Mouse (Mus musculus): Measurements from ENCODE around the gene C1qa. TPM values are rescaled to one million over a fixed set of nuclear protein-coding genes. Genes with fewer than 3 reads are reported as not detected.

C1qa gene
- polyA plus RNA-seq, 1 experiment from 2014 or later = 34.2 TPM

DNA sequence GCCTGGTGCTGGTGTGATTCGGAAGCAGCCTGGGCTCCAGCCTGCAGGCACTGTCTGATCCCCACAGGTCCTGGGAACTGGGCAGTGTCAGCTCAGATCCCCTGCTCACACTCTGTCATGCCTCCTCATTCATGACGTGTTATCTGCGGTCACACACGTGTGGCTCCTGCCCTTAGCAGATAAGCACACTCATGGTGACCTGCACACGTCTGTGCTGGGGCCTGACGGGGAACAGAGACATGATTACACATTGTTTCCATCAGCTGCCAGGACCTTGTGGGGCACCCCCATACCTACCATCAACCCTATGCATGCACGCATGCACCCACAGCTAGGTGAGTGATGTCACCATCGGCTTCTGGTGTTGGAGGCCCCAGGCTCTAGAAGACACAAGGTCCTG is 31.9 kb upstream of the C1qa start:
- 86% methylated on average over 8 of the region's 8 CpGs for WGBS
- ATAC-seq (replicated peaks; ENCODE audit: low FRiP score, low TSS enrichment, low read depth) = no peak

DNA sequence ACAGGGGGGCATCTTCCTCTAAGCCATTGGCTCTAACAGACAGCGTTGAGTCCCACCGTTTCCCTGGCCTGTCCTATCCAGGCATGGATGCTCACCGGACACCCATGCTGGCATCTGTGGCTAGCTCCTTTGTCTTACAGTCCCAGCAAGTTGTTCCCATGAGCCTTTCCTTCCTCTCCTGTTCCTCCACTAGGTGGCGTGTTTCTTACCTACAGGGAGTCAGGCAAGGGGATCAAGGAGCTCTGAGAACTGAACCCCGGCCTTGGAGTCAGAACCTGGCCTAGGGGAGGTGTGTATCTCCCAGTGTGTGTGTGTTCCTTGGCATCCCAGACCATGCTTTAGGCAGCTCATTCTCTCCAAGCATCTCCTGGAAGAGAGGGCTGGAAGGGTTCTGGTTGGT is 30.3 kb upstream of the C1qa start:
- H3K4me2 ChIP-seq (ENCODE audit: low read length) = no peak overlapping the region
- H3K9me3 ChIP-seq (ENCODE audit: control insufficient read depth, low read length) = no peaks in the 10 kb centered on the region
- H3K4me3 ChIP-seq (ENCODE audit: low read depth, low read length) = no peak overlapping the region
- 10% methylated on average over 5 of the region's 5 CpGs for WGBS
- no peaks in the 10 kb centered on the region for H3K36me3 ChIP-seq (ENCODE audit: control insufficient read depth, insufficient read depth, low read length)
- ATAC-seq (replicated peaks; ENCODE audit: low FRiP score, low TSS enrichment, low read depth) (no peak), DNase-seq (ENCODE audit: low spot score) (no peak)
- peaks cover 8% of the 10 kb centered on the region; the same call in 1 of the 2 replicates for H3K27me3 ChIP-seq (replicated peaks; ENCODE audit: control insufficient read depth, insufficient read depth, low read length)
- no peak overlapping the region for H3K27ac ChIP-seq (ENCODE audit: low read depth)
- no peaks in the 10 kb centered on the region for H3K4me1 ChIP-seq (replicated peaks; ENCODE audit: control insufficient read depth, insufficient read depth, low read length)
- no peak overlapping the region for H3K9ac ChIP-seq (ENCODE audit: low read length)

More for the DNA sequence above, 31.9 kb upstream of the C1qa start:
- H3K27ac ChIP-seq (ENCODE audit: low read depth) = no peak overlapping the region
- H3K9ac ChIP-seq (ENCODE audit: low read length) = no peak overlapping the region
- no peaks in the 10 kb centered on the region for H3K36me3 ChIP-seq (ENCODE audit: control insufficient read depth, insufficient read depth, low read length)
- no peaks in the 10 kb centered on the region for H3K4me1 ChIP-seq (replicated peaks; ENCODE audit: control insufficient read depth, insufficient read depth, low read length)
- peaks cover 8% of the 10 kb centered on the region; the same call in 1 of the 2 replicates for H3K27me3 ChIP-seq (replicated peaks; ENCODE audit: control insufficient read depth, insufficient read depth, low read length)
- H3K4me2 ChIP-seq (ENCODE audit: low read length) = no peak overlapping the region
- DNase-seq (ENCODE audit: low spot score) = no peak
- H3K9me3 ChIP-seq (ENCODE audit: control insufficient read depth, low read length) = no peaks in the 10 kb centered on the region
- no peak overlapping the region for H3K4me3 ChIP-seq (ENCODE audit: low read depth, low read length)

DNA sequence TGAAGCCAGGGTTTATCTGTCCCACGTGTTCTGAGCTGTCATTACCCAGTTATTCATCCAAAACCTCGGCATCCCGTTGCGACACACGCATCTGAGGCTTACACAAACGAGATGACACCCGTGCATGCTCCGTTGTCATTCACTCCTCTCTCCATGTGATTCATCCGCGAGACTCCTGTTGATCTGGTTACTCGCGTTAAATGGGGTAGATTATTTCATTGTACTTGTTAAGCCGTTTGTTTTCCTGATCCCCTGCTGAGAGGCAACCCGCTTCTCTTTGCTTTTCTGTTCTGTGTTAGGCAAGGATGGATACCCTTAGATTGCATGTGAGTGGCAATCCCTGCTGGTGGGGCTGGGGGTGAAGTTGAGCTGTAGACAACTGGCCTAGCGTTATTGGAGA is 27.2 kb upstream of the C1qa start:
- DNase-seq (ENCODE audit: low spot score) = no peak
- no peak overlapping the region for H3K4me2 ChIP-seq (ENCODE audit: low read length)
- no peaks in the 10 kb centered on the region for H3K9me3 ChIP-seq (ENCODE audit: control insufficient read depth, low read length)
- no peaks in the 10 kb centered on the region for H3K36me3 ChIP-seq (ENCODE audit: control insufficient read depth, insufficient read depth, low read length)
- H3K4me1 ChIP-seq (replicated peaks; ENCODE audit: control insufficient read depth, insufficient read depth, low read length) = no peaks in the 10 kb centered on the region
- ATAC-seq (replicated peaks; ENCODE audit: low FRiP score, low TSS enrichment, low read depth) = no peak
- H3K9ac ChIP-seq (ENCODE audit: low read length) = no peak overlapping the region
- H3K27ac ChIP-seq (ENCODE audit: low read depth) = no peak overlapping the region
- H3K27me3 ChIP-seq (replicated peaks; ENCODE audit: control insufficient read depth, insufficient read depth, low read length) = peaks cover 8% of the 10 kb centered on the region; the same call in 1 of the 2 replicates
- H3K4me3 ChIP-seq (ENCODE audit: low read depth, low read length) = no peak overlapping the region
- WGBS = 27% methylated on average over 15 of the region's 15 CpGs

DNA sequence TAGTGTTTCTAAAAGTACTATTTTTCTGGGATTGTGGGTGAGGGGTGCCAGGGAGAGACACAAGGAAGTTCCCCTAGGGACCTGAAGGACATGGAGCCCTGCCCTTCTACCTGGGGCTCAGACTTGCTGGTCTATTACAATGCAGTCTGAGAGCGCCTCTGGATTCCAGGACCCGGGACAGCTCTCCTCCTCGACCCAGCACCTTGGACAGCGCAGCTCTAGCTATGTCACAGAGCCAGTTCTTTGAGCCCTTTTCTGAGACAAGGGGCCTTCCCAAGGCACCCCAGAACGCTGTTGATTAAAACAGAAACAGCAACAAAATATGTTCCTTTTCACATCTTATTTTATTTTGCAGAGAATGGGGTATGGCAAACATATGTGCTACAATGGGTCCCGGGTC is 25.9 kb upstream of the C1qa start:
- peaks cover 8% of the 10 kb centered on the region; the same call in 1 of the 2 replicates for H3K27me3 ChIP-seq (replicated peaks; ENCODE audit: control insufficient read depth, insufficient read depth, low read length)
- no peak overlapping the region for H3K4me2 ChIP-seq (ENCODE audit: low read length)
- no peak overlapping the region for H3K9ac ChIP-seq (ENCODE audit: low read length)
- no peak overlapping the region for H3K27ac ChIP-seq (ENCODE audit: low read depth)
- no peaks in the 10 kb centered on the region for H3K36me3 ChIP-seq (ENCODE audit: control insufficient read depth, insufficient read depth, low read length)
- no peaks in the 10 kb centered on the region for H3K9me3 ChIP-seq (ENCODE audit: control insufficient read depth, low read length)
- DNase-seq (ENCODE audit: low spot score) (peak; percentile 99), ATAC-seq (replicated peaks; ENCODE audit: low FRiP score, low TSS enrichment, low read depth) (no peak)
- no peaks in the 10 kb centered on the region for H3K4me1 ChIP-seq (replicated peaks; ENCODE audit: control insufficient read depth, insufficient read depth, low read length)
- 6% methylated on average over 6 of the region's 6 CpGs for WGBS
- H3K4me3 ChIP-seq (ENCODE audit: low read depth, low read length) = no peak overlapping the region

DNA sequence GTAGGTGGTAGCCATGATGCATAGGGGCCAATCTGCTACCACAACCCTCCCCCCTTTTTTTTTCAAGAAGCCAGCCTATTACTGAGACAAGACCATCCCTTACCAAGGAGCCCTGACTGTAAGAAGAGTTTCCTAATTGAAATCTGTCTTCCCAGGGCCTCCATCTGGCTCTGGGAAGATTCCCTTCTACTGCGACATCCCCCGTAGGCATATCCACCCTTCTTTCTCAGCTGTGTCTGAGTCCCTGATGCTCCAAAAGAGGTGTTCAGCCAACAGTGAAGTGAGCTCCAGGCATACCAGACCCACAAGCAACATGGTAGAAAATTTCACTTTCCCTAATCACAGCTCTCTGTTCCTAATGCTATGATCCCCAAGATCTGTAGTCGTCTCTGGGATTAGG is 20.9 kb upstream of the C1qa start:
- Histone ChIP-seq H3K9me3 (ENCODE audit: control insufficient read depth, low read length) (no peaks in the 10 kb centered on the region), H3K4me2 (ENCODE audit: low read length) (no peak overlapping the region), H3K36me3 (ENCODE audit: control insufficient read depth, insufficient read depth, low read length) (no peaks in the 10 kb centered on the region), H3K27ac (ENCODE audit: low read depth) (no peak overlapping the region), H3K4me3 (ENCODE audit: low read depth, low read length) (no peak overlapping the region), H3K9ac (ENCODE audit: low read length) (no peak overlapping the region), H3K27me3 (replicated peaks; ENCODE audit: control insufficient read depth, insufficient read depth, low read length) (no peaks in the 10 kb centered on the region), H3K4me1 (replicated peaks; ENCODE audit: control insufficient read depth, insufficient read depth, low read length) (no peaks in the 10 kb centered on the region)
- DNase-seq (ENCODE audit: low spot score) (no peak), ATAC-seq (replicated peaks; ENCODE audit: low FRiP score, low TSS enrichment, low read depth) (no peak)
- 74% methylated on average over 3 of the region's 3 CpGs for WGBS

DNA sequence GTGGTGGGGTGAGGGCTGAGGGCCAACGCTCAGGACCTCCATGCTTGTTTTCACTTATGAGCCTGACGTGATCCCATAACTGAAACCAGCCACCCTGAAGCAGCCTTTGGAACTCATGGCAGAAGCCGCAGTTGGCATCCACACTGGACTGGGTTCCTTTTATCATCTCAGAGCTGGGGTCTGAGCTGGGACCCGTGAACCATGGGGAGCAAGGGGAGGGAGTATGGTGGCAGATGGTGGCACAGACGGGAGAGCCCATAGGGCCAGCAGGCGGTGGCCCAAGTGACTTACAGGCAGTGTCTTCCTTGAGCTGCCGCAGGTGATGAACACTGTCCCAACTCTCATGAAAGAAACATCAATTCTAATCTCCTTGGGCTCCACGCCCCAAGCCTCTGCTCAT is 20.2 kb upstream of the C1qa start:
- Histone ChIP-seq H3K4me1 (replicated peaks; ENCODE audit: control insufficient read depth, insufficient read depth, low read length) (no peaks in the 10 kb centered on the region), H3K9ac (ENCODE audit: low read length) (no peak overlapping the region), H3K4me3 (ENCODE audit: low read depth, low read length) (no peak overlapping the region), H3K9me3 (ENCODE audit: control insufficient read depth, low read length) (no peaks in the 10 kb centered on the region), H3K4me2 (ENCODE audit: low read length) (no peak overlapping the region), H3K27ac (ENCODE audit: low read depth) (no peak overlapping the region), H3K27me3 (replicated peaks; ENCODE audit: control insufficient read depth, insufficient read depth, low read length) (no peaks in the 10 kb centered on the region), H3K36me3 (ENCODE audit: control insufficient read depth, insufficient read depth, low read length) (no peaks in the 10 kb centered on the region)
- DNase-seq (ENCODE audit: low spot score) = no peak
- WGBS = 86% methylated on average over 8 of the region's 8 CpGs
- ATAC-seq (replicated peaks; ENCODE audit: low FRiP score, low TSS enrichment, low read depth) = no peak

DNA sequence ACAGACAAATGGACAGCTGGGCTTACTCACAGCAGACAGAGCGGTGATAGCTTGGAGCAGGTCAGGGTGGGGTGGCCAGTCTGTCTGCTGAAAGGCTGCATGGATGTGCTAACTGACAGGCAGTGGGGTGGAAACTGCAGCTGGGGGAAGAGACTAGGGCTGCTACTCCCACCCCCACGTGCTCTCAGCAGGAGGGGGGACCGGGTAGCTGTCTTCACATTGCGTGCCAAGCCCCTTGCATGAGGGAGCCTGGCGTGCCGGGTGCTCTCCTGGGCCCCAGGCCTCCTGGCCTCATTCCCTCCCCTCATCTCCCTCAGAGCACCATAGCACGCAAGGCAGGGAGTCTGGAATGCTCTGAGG is 18.5 kb upstream of the C1qa start:
- H3K9me3 ChIP-seq (ENCODE audit: control insufficient read depth, low read length) = no peaks in the 10 kb centered on the region
- no peak overlapping the region for H3K4me3 ChIP-seq (ENCODE audit: low read depth, low read length)
- no peak overlapping the region for H3K4me2 ChIP-seq (ENCODE audit: low read length)
- no peak for DNase-seq (ENCODE audit: low spot score)
- peaks cover 9% of the 10 kb centered on the region for H3K27me3 ChIP-seq (replicated peaks; ENCODE audit: control insufficient read depth, insufficient read depth, low read length)
- no peak for ATAC-seq (replicated peaks; ENCODE audit: low FRiP score, low TSS enrichment, low read depth)
- no peak overlapping the region for H3K27ac ChIP-seq (ENCODE audit: low read depth)
- 25% methylated on average over 7 of the region's 7 CpGs for WGBS
- H3K9ac ChIP-seq (ENCODE audit: low read length) = no peak overlapping the region
- no peaks in the 10 kb centered on the region for H3K4me1 ChIP-seq (replicated peaks; ENCODE audit: control insufficient read depth, insufficient read depth, low read length)
- no peaks in the 10 kb centered on the region for H3K36me3 ChIP-seq (ENCODE audit: control insufficient read depth, insufficient read depth, low read length)

DNA sequence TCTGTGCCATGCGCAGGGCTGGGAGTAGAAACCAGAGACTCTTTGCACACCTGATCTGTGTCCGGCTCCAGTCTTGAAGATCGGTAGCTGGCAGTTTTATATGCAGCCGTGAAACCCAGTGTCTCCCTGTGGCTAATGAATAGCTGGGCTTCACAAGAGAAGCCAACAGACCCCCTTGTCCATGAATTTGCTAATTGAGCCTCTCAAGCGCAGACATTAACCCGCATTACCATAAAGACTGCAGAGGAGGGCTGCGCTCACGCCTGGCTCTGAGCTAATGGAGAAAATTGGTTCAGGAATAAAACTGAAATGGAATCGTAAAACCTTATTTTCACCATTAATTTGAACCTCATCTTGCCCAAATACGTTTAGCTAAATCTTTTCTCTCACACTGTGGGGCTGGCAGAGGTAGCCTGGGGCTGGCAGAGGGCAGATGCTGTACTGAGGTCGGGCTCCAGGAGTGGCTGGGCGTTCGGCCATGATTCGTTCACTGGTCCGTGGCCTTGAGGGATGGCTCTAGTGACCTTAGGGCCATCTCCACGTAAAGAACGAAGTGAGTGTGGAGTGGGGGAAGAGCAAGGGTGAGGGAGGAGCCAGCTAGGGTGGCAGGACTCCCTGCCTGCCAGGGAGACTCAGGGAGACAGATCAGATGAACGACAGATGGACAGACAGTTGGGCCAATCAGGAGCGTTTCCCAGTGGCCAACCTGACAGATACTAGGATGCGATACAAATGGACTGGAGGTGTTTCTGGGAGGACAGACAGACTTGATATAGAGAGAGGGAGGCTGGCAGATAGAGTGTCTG is 18.0 kb upstream of the C1qa start:
- ATAC-seq (replicated peaks; ENCODE audit: low FRiP score, low TSS enrichment, low read depth) (no peak), DNase-seq (ENCODE audit: low spot score) (no peak)
- 70% methylated on average over 20 of the region's 20 CpGs for WGBS
- Histone ChIP-seq H3K4me3 (ENCODE audit: low read depth, low read length) (no peak overlapping the region), H3K9ac (ENCODE audit: low read length) (no peak overlapping the region), H3K27ac (ENCODE audit: low read depth) (no peak overlapping the region), H3K36me3 (ENCODE audit: control insufficient read depth, insufficient read depth, low read length) (no peaks in the 10 kb centered on the region), H3K27me3 (replicated peaks; ENCODE audit: control insufficient read depth, insufficient read depth, low read length) (peaks cover 14% of the 10 kb centered on the region), H3K4me2 (ENCODE audit: low read length) (no peak overlapping the region), H3K4me1 (replicated peaks; ENCODE audit: control insufficient read depth, insufficient read depth, low read length) (no peaks in the 10 kb centered on the region), H3K9me3 (ENCODE audit: control insufficient read depth, low read length) (no peaks in the 10 kb centered on the region)

DNA sequence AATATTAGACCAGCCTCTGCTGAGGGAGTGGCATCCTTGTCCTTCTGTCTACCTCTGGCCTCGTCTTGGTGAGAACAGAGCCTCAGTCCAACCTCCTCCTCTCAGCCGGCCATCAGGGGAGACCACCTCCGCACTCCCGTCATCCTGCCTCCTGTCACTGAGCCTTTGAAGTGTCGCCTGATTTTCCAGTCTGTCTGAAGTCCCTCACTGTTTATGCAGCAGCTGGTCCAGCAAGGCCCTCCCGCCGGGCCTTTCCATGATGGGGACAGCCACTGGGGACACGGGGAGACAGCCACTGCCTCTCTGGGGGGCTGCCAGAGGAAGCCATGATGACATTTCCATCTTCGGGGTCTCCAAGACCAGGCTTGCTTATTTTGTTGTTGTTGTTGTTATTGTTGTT is 14.2 kb upstream of the C1qa start:
- no peak overlapping the region for H3K4me3 ChIP-seq (ENCODE audit: low read depth, low read length)
- no peaks in the 10 kb centered on the region for H3K4me1 ChIP-seq (replicated peaks; ENCODE audit: control insufficient read depth, insufficient read depth, low read length)
- H3K27me3 ChIP-seq (replicated peaks; ENCODE audit: control insufficient read depth, insufficient read depth, low read length) = peaks cover 25% of the 10 kb centered on the region
- H3K9ac ChIP-seq (ENCODE audit: low read length) = no peak overlapping the region
- 17% methylated on average over 9 of the region's 9 CpGs for WGBS
- no peak for DNase-seq (ENCODE audit: low spot score)
- no peak for ATAC-seq (replicated peaks; ENCODE audit: low FRiP score, low TSS enrichment, low read depth)
- no peaks in the 10 kb centered on the region for H3K36me3 ChIP-seq (ENCODE audit: control insufficient read depth, insufficient read depth, low read length)
- H3K4me2 ChIP-seq (ENCODE audit: low read length) = no peak overlapping the region
- no peak overlapping the region for H3K27ac ChIP-seq (ENCODE audit: low read depth)
- H3K9me3 ChIP-seq (ENCODE audit: control insufficient read depth, low read length) = no peaks in the 10 kb centered on the region

All from intestine, embryonic 14.5 days (tissue).